In genomic region chr4:75300205-75300972, GRCm38 (mm10) we compare ENCODE assay signal across 21 mouse cellular contexts.
"Had no signal": no experiment of that assay in that cellular context is flagged by ENCODE, and none has a peak within 500 bp of the region (broad histone marks: within the 10 kb centered on the region; RNA-seq: fewer than 3 reads in every experiment).

No protein-coding gene starts in this region.

- H3K27ac ChIP-seq: lung, embryonic 15.5 days; macrophage; midbrain, embryonic 10.5 days; midbrain, embryonic 12.5 days; neural tube, embryonic 13.5 days; neural tube, embryonic 15.5 days; stomach, embryonic 15.5 days; stomach, postnatal 0 days had no signal

- H3K36me3 ChIP-seq: lung, embryonic 15.5 days; midbrain, embryonic 10.5 days; midbrain, embryonic 12.5 days; neural tube, embryonic 13.5 days; neural tube, embryonic 15.5 days; stomach, embryonic 15.5 days had no signal

- H3K4me1 ChIP-seq: lung, embryonic 15.5 days; midbrain, embryonic 10.5 days; midbrain, embryonic 12.5 days; neural tube, embryonic 13.5 days; neural tube, embryonic 15.5 days; stomach, embryonic 15.5 days had no signal

- DNase-seq: lung, adult 2 months; lung, postnatal 14 days; lung, postnatal 36 days; midbrain, embryonic 14.5 days; retina, postnatal 1 day; right cerebral cortex, adult 18-20 months; right cerebral cortex, postnatal 25 days; thymus, adult 2 months; thymus, postnatal 25 days; thymus, postnatal 4 days had no signal

- H3K9me3 ChIP-seq: lung, embryonic 15.5 days; midbrain, embryonic 10.5 days; midbrain, embryonic 12.5 days; neural tube, embryonic 13.5 days; neural tube, embryonic 15.5 days; stomach, embryonic 15.5 days had no signal

- H3K9ac ChIP-seq: lung, embryonic 15.5 days; midbrain, embryonic 12.5 days; neural tube, embryonic 13.5 days; neural tube, embryonic 15.5 days; stomach, embryonic 15.5 days had no signal

- H3K4me3 ChIP-seq: lung, embryonic 15.5 days; midbrain, embryonic 10.5 days; midbrain, embryonic 12.5 days; myocyte; neural tube, embryonic 13.5 days; neural tube, embryonic 15.5 days; stomach, embryonic 15.5 days had no signal

- H3K27me3 ChIP-seq: lung, embryonic 15.5 days; midbrain, embryonic 12.5 days; neural tube, embryonic 13.5 days; neural tube, embryonic 15.5 days; stomach, embryonic 15.5 days had no signal

- ATAC-seq: lung, postnatal 0 days; midbrain, embryonic 16.5 days had no signal
